Mouse (Mus musculus): Measurements from ENCODE around the gene Msx1. TPM values are rescaled to one million over a fixed set of nuclear protein-coding genes. Genes with fewer than 3 reads are reported as not detected.

Msx1 gene
- total and polyA plus RNA-seq, 2 experiments from 2014 or later = 20.6 to 26.2 TPM

- ATAC-seq (no peak), DNase-seq (ENCODE audit: low spot score) (no peak)
- Histone ChIP-seq H3K9me3 (ENCODE audit: low read length) (no peaks in the 10 kb centered on the region), H3K36me3 (ENCODE audit: insufficient read depth, low read length) (no peaks in the 10 kb centered on the region), H3K4me3 (ENCODE audit: low read length) (no peak overlapping the region), H3K9ac (replicated peaks; ENCODE audit: low read length) (no peak overlapping the region), H3K27ac (no peak overlapping the region), H3K27me3 (ENCODE audit: insufficient read depth, low read length) (peaks cover 83% of the 10 kb centered on the region), H3K4me1 (ENCODE audit: insufficient read depth, low read length) (peaks cover 5% of the 10 kb centered on the region; the same call in 1 of the 2 replicates), H3K4me2 (ENCODE audit: low read depth, low read length) (no peak overlapping the region)
- TF ChIP-seq CTCF (IDR thresholded peaks at IDR 0.05; ENCODE audit: low read depth) = no peak
- WGBS = 2% methylated on average over 9 of the region's 9 CpGs
These were observed 3.2 kb upstream of the Msx1 start for GRCm38 (mm10) chr5:37827626-37827950.

- Histone ChIP-seq H3K4me1 (ENCODE audit: insufficient read depth, low read length) (peaks cover 5% of the 10 kb centered on the region; the same call in 1 of the 2 replicates), H3K36me3 (ENCODE audit: insufficient read depth, low read length) (no peaks in the 10 kb centered on the region), H3K9me3 (ENCODE audit: low read length) (no peaks in the 10 kb centered on the region), H3K27ac (no peak overlapping the region), H3K4me3 (ENCODE audit: low read length) (0 out of 2 replicates have a peak overlapping the region, but pooled peaks have one; percentile 7), H3K4me2 (ENCODE audit: low read depth, low read length) (0 out of 2 replicates have a peak overlapping the region, but pooled peaks have one; percentile 18), H3K27me3 (ENCODE audit: insufficient read depth, low read length) (peaks cover 83% of the 10 kb centered on the region), H3K9ac (replicated peaks; ENCODE audit: low read length) (no peak overlapping the region)
- no peak for TF ChIP-seq CTCF (IDR thresholded peaks at IDR 0.05; ENCODE audit: low read depth)
- 2% methylated on average over 59 of the region's 59 CpGs for WGBS
- peak; percentile 30 for DNase-seq (ENCODE audit: low spot score)
- ATAC-seq = no peak
These were observed 2.6 kb upstream of the Msx1 start for GRCm38 (mm10) chr5:37826706-37827625.

- H3K36me3 ChIP-seq (ENCODE audit: insufficient read depth, low read length) = no peaks in the 10 kb centered on the region
- no peak overlapping the region for H3K9ac ChIP-seq (replicated peaks; ENCODE audit: low read length)
- ATAC-seq (no peak), DNase-seq (ENCODE audit: low spot score) (no peak)
- peaks cover 5% of the 10 kb centered on the region; the same call in 1 of the 2 replicates for H3K4me1 ChIP-seq (ENCODE audit: insufficient read depth, low read length)
- peaks cover 81% of the 10 kb centered on the region for H3K27me3 ChIP-seq (ENCODE audit: insufficient read depth, low read length)
- H3K27ac ChIP-seq = no peak overlapping the region
- TF ChIP-seq CTCF (IDR thresholded peaks at IDR 0.05; ENCODE audit: low read depth) = no peak
- 4% methylated on average over 37 of the region's 37 CpGs for WGBS
- H3K4me2 ChIP-seq (ENCODE audit: low read depth, low read length) = no peak overlapping the region
- no peak overlapping the region for H3K4me3 ChIP-seq (ENCODE audit: low read length)
- H3K9me3 ChIP-seq (ENCODE audit: low read length) = no peaks in the 10 kb centered on the region
These were observed 1.4 kb upstream of the Msx1 start for GRCm38 (mm10) chr5:37825611-37826445.

GRCm38 (mm10) chr5:37825111-37825600 lies 773 bp upstream of the Msx1 start:
- Histone ChIP-seq H3K27ac (no peak overlapping the region), H3K4me2 (ENCODE audit: low read depth, low read length) (no peak overlapping the region), H3K4me3 (ENCODE audit: low read length) (no peak overlapping the region), H3K9ac (replicated peaks; ENCODE audit: low read length) (no peak overlapping the region), H3K9me3 (ENCODE audit: low read length) (no peaks in the 10 kb centered on the region), H3K4me1 (ENCODE audit: insufficient read depth, low read length) (peaks cover 5% of the 10 kb centered on the region; the same call in 1 of the 2 replicates), H3K27me3 (ENCODE audit: insufficient read depth, low read length) (peaks cover 81% of the 10 kb centered on the region), H3K36me3 (ENCODE audit: insufficient read depth, low read length) (no peaks in the 10 kb centered on the region)
- ATAC-seq (no peak), DNase-seq (ENCODE audit: low spot score) (no peak)
- no peak for TF ChIP-seq CTCF (IDR thresholded peaks at IDR 0.05; ENCODE audit: low read depth)
- WGBS = 14% methylated on average over 7 of the region's 7 CpGs

GRCm38 (mm10) chr5:37823721-37824460 lies 492 bp downstream of the Msx1 start:
- TF ChIP-seq CTCF (IDR thresholded peaks at IDR 0.05; ENCODE audit: low read depth) = no peak
- peak overlapping the region; percentile 34 for H3K9ac ChIP-seq (replicated peaks; ENCODE audit: low read length)
- no peak for DNase-seq (ENCODE audit: low spot score)
- H3K9me3 ChIP-seq (ENCODE audit: low read length) = no peaks in the 10 kb centered on the region
- peaks cover 82% of the 10 kb centered on the region for H3K27me3 ChIP-seq (ENCODE audit: insufficient read depth, low read length)
- peak overlapping the region; percentile 58 for H3K4me2 ChIP-seq (ENCODE audit: low read depth, low read length)
- peak overlapping the region; percentile 0; the same call in 1 of the 2 replicates for H3K27ac ChIP-seq
- WGBS = 1% methylated on average over 55 of the region's 58 CpGs
- H3K36me3 ChIP-seq (ENCODE audit: insufficient read depth, low read length) = no peaks in the 10 kb centered on the region
- peaks cover 5% of the 10 kb centered on the region; the same call in 1 of the 2 replicates for H3K4me1 ChIP-seq (ENCODE audit: insufficient read depth, low read length)
- peak overlapping the region; percentile 42 for H3K4me3 ChIP-seq (ENCODE audit: low read length)
- peak; percentile 48 for ATAC-seq

All from hindbrain, postnatal 0 days (tissue).